Mouse (Mus musculus): ENCODE measurements around the gene Sypl2.

GRCm38 (mm10) chr3:108209001-108209400, 17.4 kb downstream of the Sypl2 start:
- TF ChIP-seq POLR2A (IDR thresholded peaks at IDR 0.05; ENCODE audit: low read depth, low read length) (no peak), CTCF (IDR thresholded peaks at IDR 0.05; ENCODE audit: extremely low read depth, insufficient read depth, insufficient read length, insufficient replicate concordance) (no peak)

All from spleen, adult 2 months (tissue).